Mouse (Mus musculus) CD8-positive naive resting alpha-beta T cell, adult 2 months (primary cell): Measurements from ENCODE around the gene Hcrtr2.

Source experiments
- DNase-seq, 2 experiments: peaks; one replicate each; pipeline ENCODE4 v3.0.0; 2022; ENCODE audit warnings: low read depth in 2 of 2, low spot score in 2 of 2

The Hcrtr2 gene

GRCm38 (mm10) chr9:76323756-76324155 lies at the start of gene Hcrtr2:
Hcrtr2 (minus strand) TSS chr9:76323856.
- DNase-seq = no peak

GRCm38 (mm10) chr9:76364874-76365273 lies 41.2 kb upstream of the Hcrtr2 start:
- no peak for DNase-seq

- DNase-seq = no peak
Observed at GRCm38 (mm10) chr9:76360374-76360773, 36.7 kb upstream of the Hcrtr2 start.

GRCm38 (mm10) chr9:76352346-76352745 lies 28.7 kb upstream of the Hcrtr2 start:
- no peak for DNase-seq

- DNase-seq = no peak
Observed at GRCm38 (mm10) chr9:76347298-76347697, 23.6 kb upstream of the Hcrtr2 start.

- no peak for DNase-seq
Observed at GRCm38 (mm10) chr9:76331081-76331480, 7.4 kb upstream of the Hcrtr2 start.

GRCm38 (mm10) chr9:76323186-76323701 lies 412 bp downstream of the Hcrtr2 start:
- no peak for DNase-seq

- DNase-seq = no peak
Observed at GRCm38 (mm10) chr9:76322122-76323052, 1.3 kb downstream of the Hcrtr2 start.

GRCm38 (mm10) chr9:76321589-76321988 lies 2.1 kb downstream of the Hcrtr2 start:
- DNase-seq = no peak

- no peak for DNase-seq
Observed at GRCm38 (mm10) chr9:76320755-76321154, 2.9 kb downstream of the Hcrtr2 start.

GRCm38 (mm10) chr9:76318302-76318701 lies 5.4 kb downstream of the Hcrtr2 start:
- DNase-seq = no peak

GRCm38 (mm10) chr9:76315096-76315495 lies 8.6 kb downstream of the Hcrtr2 start:
- DNase-seq = no peak

- DNase-seq = no peak
Observed at GRCm38 (mm10) chr9:76313921-76314320, 9.7 kb downstream of the Hcrtr2 start.

- DNase-seq = no peak
Observed at GRCm38 (mm10) chr9:76312221-76312620, 11.4 kb downstream of the Hcrtr2 start.

- DNase-seq = no peak
Observed at GRCm38 (mm10) chr9:76291384-76291783, 32.3 kb downstream of the Hcrtr2 start.

GRCm38 (mm10) chr9:76270886-76271285 lies 52.8 kb downstream of the Hcrtr2 start:
- DNase-seq = no peak

GRCm38 (mm10) chr9:76257731-76258130 lies 65.9 kb downstream of the Hcrtr2 start:
- no peak for DNase-seq

GRCm38 (mm10) chr9:76252544-76252943 lies 71.1 kb downstream of the Hcrtr2 start:
- no peak for DNase-seq

GRCm38 (mm10) chr9:76252109-76252508 lies 71.5 kb downstream of the Hcrtr2 start:
- DNase-seq = no peak

GRCm38 (mm10) chr9:76242322-76242721 lies 81.3 kb downstream of the Hcrtr2 start:
- DNase-seq = no peak

- no peak for DNase-seq
Observed at GRCm38 (mm10) chr9:76237946-76238345, 85.7 kb downstream of the Hcrtr2 start.

- no peak for DNase-seq
Observed at GRCm38 (mm10) chr9:76237243-76237642, 86.4 kb downstream of the Hcrtr2 start.

- DNase-seq = peak; percentile 3 to 24
Observed at GRCm38 (mm10) chr9:76236626-76237025, 87.0 kb downstream of the Hcrtr2 start.
